In genomic region chr10:20847287-20847686, GRCm38 (mm10) we compare ENCODE assay signal across 22 mouse cellular contexts.
DNase-seq lines count a peak whose midpoint lies in the region; ATAC-seq lines count a peak whose summit lies in the region.
"Had no signal": no experiment of that assay in that cellular context is flagged by ENCODE, and none has a peak within 500 bp of the region (broad histone marks: within the 10 kb centered on the region; RNA-seq: fewer than 3 reads in every experiment).

No protein-coding gene starts in this region.

- H3K27me3 ChIP-seq in kidney, embryonic 16.5 days (ENCODE audit: insufficient read depth, low read length), result no peaks in the 10 kb centered on the region
- H3K27me3 ChIP-seq: embryonic facial prominence, embryonic 13.5 days; forebrain, embryonic 12.5 days; forebrain, embryonic 15.5 days; hindbrain, embryonic 12.5 days; hindbrain, embryonic 15.5 days had no signal

- WGBS in kidney, embryonic 16.5 days, result 53% methylated on average over 8 of the region's 8 CpGs

- no peak overlapping the region for H3K4me3 ChIP-seq in kidney, embryonic 16.5 days (ENCODE audit: low read length)
- H3K4me3 ChIP-seq: embryonic facial prominence, embryonic 13.5 days; erythroblast, embryonic 14.5 days; forebrain, embryonic 12.5 days; forebrain, embryonic 15.5 days; hindbrain, embryonic 12.5 days; hindbrain, embryonic 15.5 days had no signal

- 0 out of 2 replicates have a peak, but pooled peaks cover 3% of the 10 kb centered on the region for H3K4me1 ChIP-seq in kidney, embryonic 16.5 days (ENCODE audit: insufficient read depth, low read length)

- ATAC-seq in kidney, embryonic 16.5 days (ENCODE audit: low FRiP score, low TSS enrichment), result no peak
- ATAC-seq: CD4-positive, CD25-positive, alpha-beta regulatory T cell, adult 4 months; forebrain, embryonic 15.5 days had no signal

- H3K9ac ChIP-seq in kidney, embryonic 16.5 days (replicated peaks; ENCODE audit: low read length), result no peak overlapping the region
- H3K9ac ChIP-seq: embryonic facial prominence, embryonic 13.5 days; forebrain, embryonic 12.5 days; forebrain, embryonic 15.5 days; hindbrain, embryonic 12.5 days; hindbrain, embryonic 15.5 days had no signal

- peak; percentile 70 for DNase-seq in kidney, adult 11 months
- peak; percentile 43 to 68 for DNase-seq in kidney, adult 8-10 months
- no peak for DNase-seq in kidney, postnatal 4 days
- DNase-seq in kidney, postnatal 14 days, result peak; percentile 53
- no peak for DNase-seq in cerebellum, postnatal 10 days
- no peak for DNase-seq in urinary bladder, postnatal 10 days (ENCODE audit: low spot score)
- DNase-seq: adrenal gland, adult 2 months; adrenal gland, postnatal 14 days; cerebellum, adult 11 months; cerebellum, adult 8-10 months; cerebellum, postnatal 14 days; gastrocnemius, postnatal 25 days; heart, adult 18-20 months had no signal

- H3K27ac ChIP-seq in kidney, embryonic 16.5 days (ENCODE audit: low read length), result no peak overlapping the region
- H3K27ac ChIP-seq: embryonic facial prominence, embryonic 13.5 days; forebrain, embryonic 12.5 days; forebrain, embryonic 15.5 days; hindbrain, embryonic 12.5 days; hindbrain, embryonic 15.5 days had no signal

- H3K9me3 ChIP-seq in kidney, embryonic 16.5 days (ENCODE audit: low read length), result no peaks in the 10 kb centered on the region
- H3K9me3 ChIP-seq: embryonic facial prominence, embryonic 13.5 days; forebrain, embryonic 12.5 days; forebrain, embryonic 15.5 days; hindbrain, embryonic 12.5 days; hindbrain, embryonic 15.5 days had no signal

- no peak overlapping the region for H3K4me2 ChIP-seq in kidney, embryonic 16.5 days (replicated peaks; ENCODE audit: low read depth, low read length)
- H3K4me2 ChIP-seq: embryonic facial prominence, embryonic 13.5 days; forebrain, embryonic 12.5 days; forebrain, embryonic 15.5 days; heart, embryonic 11.5 days; hindbrain, embryonic 12.5 days; hindbrain, embryonic 15.5 days had no signal

- no peaks in the 10 kb centered on the region for H3K36me3 ChIP-seq in kidney, embryonic 16.5 days (ENCODE audit: insufficient read depth, low read length)
- H3K36me3 ChIP-seq: embryonic facial prominence, embryonic 13.5 days; forebrain, embryonic 12.5 days; forebrain, embryonic 15.5 days; hindbrain, embryonic 12.5 days; hindbrain, embryonic 15.5 days had no signal

Comparison
In these comparisons a context has a peak if more than half of its experiments do, and no peak if none do; other contexts are left out.
1. DNase-seq: peak in kidney, adult 11 months (single experiment), kidney, adult 8-10 months (2 of 2) and kidney, postnatal 14 days (single experiment); none in kidney, postnatal 4 days (0 of 2), cerebellum, postnatal 10 days (0 of 2) and urinary bladder, postnatal 10 days (single experiment).